Mouse (Mus musculus): ENCODE measurements around the gene Mettl15. TPM values are rescaled to one million over a fixed set of nuclear protein-coding genes. Genes with fewer than 3 reads are reported as not detected.
"Not testable (repeated sequence)": the region's sequence is repeated elsewhere in the genome, so short reads cannot be mapped to it uniquely, and the experiment has no call there.

The Mettl15 gene
- polyA plus RNA-seq (2017; shearing (Covaris generic)) = 10 to 100 TPM; 14.9 to 17.8 TPM

GRCm38 (mm10) chr2:109280600-109281340 lies at the start of gene Mettl15, which contains the start of gene Kif18a:
Gene Mettl15 (minus strand): TSS chr2:109280748.
Gene Kif18a (plus strand): TSS chr2:109280738.
- peak; percentile 95 for ATAC-seq

- no peak for ATAC-seq
These were observed 30.8 kb upstream of the Mettl15 start for GRCm38 (mm10) chr2:109311369-109311768.

GRCm38 (mm10) chr2:109303638-109304037 lies 23.1 kb upstream of the Mettl15 start:
- ATAC-seq = no peak

- no peak for ATAC-seq
These were observed 21.7 kb upstream of the Mettl15 start for GRCm38 (mm10) chr2:109302234-109302633.

GRCm38 (mm10) chr2:109298160-109298559 lies 17.6 kb upstream of the Mettl15 start:
- ATAC-seq = no peak

- no peak for ATAC-seq
These were observed 15.7 kb upstream of the Mettl15 start for GRCm38 (mm10) chr2:109296264-109296663.

GRCm38 (mm10) chr2:109289327-109289726 lies 8.8 kb upstream of the Mettl15 start:
- ATAC-seq = no peak

- ATAC-seq = no peak
These were observed 3.6 kb upstream of the Mettl15 start for GRCm38 (mm10) chr2:109284121-109284520.

GRCm38 (mm10) chr2:109281341-109281690 lies 768 bp upstream of the Mettl15 start:
- no peak for ATAC-seq

- ATAC-seq = no peak
These were observed 312 bp downstream of the Mettl15 start for GRCm38 (mm10) chr2:109280272-109280599.

- peak; percentile 8 for ATAC-seq
These were observed 2.5 kb downstream of the Mettl15 start for GRCm38 (mm10) chr2:109278036-109278435.

GRCm38 (mm10) chr2:109277593-109277992 lies 3.0 kb downstream of the Mettl15 start:
- ATAC-seq = no peak

GRCm38 (mm10) chr2:109273098-109273497 lies 7.5 kb downstream of the Mettl15 start:
- ATAC-seq = no peak

GRCm38 (mm10) chr2:109262779-109263178 lies 17.8 kb downstream of the Mettl15 start:
- no peak for ATAC-seq

- no peak for ATAC-seq
These were observed 38.6 kb downstream of the Mettl15 start for GRCm38 (mm10) chr2:109241947-109242346.

GRCm38 (mm10) chr2:109235741-109236140 lies 44.8 kb downstream of the Mettl15 start:
- ATAC-seq = no peak

GRCm38 (mm10) chr2:109233876-109234275 lies 46.7 kb downstream of the Mettl15 start:
- ATAC-seq = no peak

- no peak for ATAC-seq
These were observed 50.1 kb downstream of the Mettl15 start for GRCm38 (mm10) chr2:109230443-109230842.

- no peak for ATAC-seq
These were observed 53.4 kb downstream of the Mettl15 start for GRCm38 (mm10) chr2:109227196-109227595.

GRCm38 (mm10) chr2:109221470-109221869 lies 59.1 kb downstream of the Mettl15 start:
- peak; percentile 58 for ATAC-seq

GRCm38 (mm10) chr2:109216678-109217077 lies 63.9 kb downstream of the Mettl15 start:
- not testable (repeated sequence) for ATAC-seq

GRCm38 (mm10) chr2:109210641-109211040 lies 69.9 kb downstream of the Mettl15 start:
- not testable (repeated sequence) for ATAC-seq

- no peak for ATAC-seq
These were observed 72.5 kb downstream of the Mettl15 start for GRCm38 (mm10) chr2:109208032-109208431.

GRCm38 (mm10) chr2:109182993-109183392 lies 97.6 kb downstream of the Mettl15 start:
- ATAC-seq = no peak

- ATAC-seq = no peak
These were observed 122.0 kb downstream of the Mettl15 start for GRCm38 (mm10) chr2:109158509-109158908.
